Mouse (Mus musculus): ENCODE measurements at regions not wholly inside any gene's neighbourhood (a gene's known extent, or its start where the extent isn't known, plus 50 kb on each side); places are given as distances from the start of the nearest gene placed in this dataset.

DNA sequence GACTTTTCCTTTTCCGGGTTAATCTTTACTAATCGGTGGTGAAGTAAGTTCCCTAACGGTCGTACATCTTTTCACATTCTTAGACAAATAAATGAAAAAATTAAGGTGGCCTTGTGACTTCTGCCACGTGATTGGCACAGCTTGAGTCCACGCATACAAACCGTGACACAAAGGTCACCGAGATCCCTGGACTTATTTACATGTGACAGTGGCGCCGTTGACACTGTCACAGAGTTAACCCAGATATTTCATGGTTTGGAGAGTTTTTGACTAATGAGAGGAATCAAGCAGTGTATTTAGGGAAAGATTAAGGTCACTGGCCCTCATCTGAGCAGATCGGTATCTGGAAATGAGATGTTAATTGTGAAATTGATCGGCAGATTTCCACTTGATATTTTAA, 110.2 kb upstream of the 4930535I16Rik start:
- WGBS: 83% methylated on average over 12 of the region's 12 CpGs
- Histone ChIP-seq H3K9me3 (ENCODE audit: control insufficient read depth, low read depth, low read length) (no peaks in the 10 kb centered on the region), H3K4me1 (ENCODE audit: control insufficient read depth, insufficient read depth, low read length) (no peaks in the 10 kb centered on the region), H3K9ac (replicated peaks; ENCODE audit: low read depth, low read length) (no peak overlapping the region), H3K4me3 (ENCODE audit: low read depth, low read length) (no peak overlapping the region), H3K27me3 (ENCODE audit: control insufficient read depth, insufficient read depth, low read length) (no peaks in the 10 kb centered on the region), H3K4me2 (replicated peaks; ENCODE audit: low read depth, low read length) (no peak overlapping the region), H3K27ac (ENCODE audit: low read length) (no peak overlapping the region), H3K36me3 (ENCODE audit: control insufficient read depth, insufficient read depth, low read length) (no peaks in the 10 kb centered on the region)
- no peak for ATAC-seq (ENCODE audit: insufficient number of reproducible peaks, insufficient read depth, low FRiP score, low read depth)

DNA sequence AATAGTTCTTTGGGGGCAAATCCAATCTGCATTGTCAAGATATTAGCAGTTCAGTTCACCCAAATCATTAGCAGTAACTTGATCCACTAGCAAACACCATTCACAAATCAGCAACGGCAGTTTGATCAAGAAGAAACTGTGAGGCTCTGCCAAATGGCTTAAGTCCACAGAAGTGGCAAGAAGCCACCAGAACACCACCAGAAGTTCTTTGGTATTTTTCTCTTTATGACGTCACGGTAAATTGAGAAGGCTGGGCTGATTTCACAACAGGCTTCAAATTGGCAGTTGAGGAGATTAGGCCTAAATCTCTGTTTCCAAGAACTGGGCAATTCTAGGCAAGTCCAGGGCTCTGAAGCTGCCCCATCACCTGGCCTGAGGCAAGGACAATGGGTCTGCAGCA, 98.6 kb upstream of the 4930535I16Rik start:
- H3K4me2 ChIP-seq (replicated peaks; ENCODE audit: low read depth, low read length): no peak overlapping the region
- ATAC-seq (ENCODE audit: insufficient number of reproducible peaks, insufficient read depth, low FRiP score, low read depth): no peak
- WGBS: 77% methylated on average over 3 of the region's 3 CpGs

DNA sequence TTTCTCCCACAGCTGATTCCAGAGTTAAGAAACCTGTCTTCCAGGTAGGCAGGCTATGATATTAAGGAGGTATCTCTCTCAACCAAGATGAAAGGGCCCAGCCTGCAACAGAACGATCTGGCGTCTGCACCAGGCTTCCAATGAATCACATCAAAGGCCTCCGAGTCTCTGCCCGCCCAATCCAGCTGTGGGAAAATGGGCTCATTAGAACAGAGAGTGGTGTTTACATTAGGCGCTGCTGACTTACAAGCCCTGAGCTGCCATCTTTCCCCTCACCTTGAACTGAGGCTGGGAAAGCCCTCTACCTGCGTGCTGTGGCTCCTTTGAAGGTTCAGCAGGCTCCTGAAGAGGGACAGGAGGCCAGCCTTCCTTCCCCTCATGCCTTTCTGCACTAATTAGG, 97.5 kb upstream of the 4930535I16Rik start:
- H3K27ac ChIP-seq (ENCODE audit: low read length): no peak overlapping the region
- H3K9ac ChIP-seq (replicated peaks; ENCODE audit: low read depth, low read length): no peak overlapping the region
- no peak overlapping the region for H3K4me2 ChIP-seq (replicated peaks; ENCODE audit: low read depth, low read length)
- H3K4me3 ChIP-seq (ENCODE audit: low read depth, low read length): no peak overlapping the region
- WGBS: 20% methylated on average over 6 of the region's 6 CpGs
- H3K4me1 ChIP-seq (ENCODE audit: control insufficient read depth, insufficient read depth, low read length): no peaks in the 10 kb centered on the region
- no peaks in the 10 kb centered on the region for H3K36me3 ChIP-seq (ENCODE audit: control insufficient read depth, insufficient read depth, low read length)
- no peaks in the 10 kb centered on the region for H3K27me3 ChIP-seq (ENCODE audit: control insufficient read depth, insufficient read depth, low read length)
- no peak for ATAC-seq (ENCODE audit: insufficient number of reproducible peaks, insufficient read depth, low FRiP score, low read depth)
- no peaks in the 10 kb centered on the region for H3K9me3 ChIP-seq (ENCODE audit: control insufficient read depth, low read depth, low read length)

More for the DNA sequence above, 98.6 kb upstream of the 4930535I16Rik start:
- Histone ChIP-seq H3K9ac (replicated peaks; ENCODE audit: low read depth, low read length) (no peak overlapping the region), H3K36me3 (ENCODE audit: control insufficient read depth, insufficient read depth, low read length) (no peaks in the 10 kb centered on the region), H3K4me3 (ENCODE audit: low read depth, low read length) (no peak overlapping the region), H3K4me1 (ENCODE audit: control insufficient read depth, insufficient read depth, low read length) (no peaks in the 10 kb centered on the region), H3K9me3 (ENCODE audit: control insufficient read depth, low read depth, low read length) (no peaks in the 10 kb centered on the region), H3K27me3 (ENCODE audit: control insufficient read depth, insufficient read depth, low read length) (no peaks in the 10 kb centered on the region), H3K27ac (ENCODE audit: low read length) (no peak overlapping the region)

DNA sequence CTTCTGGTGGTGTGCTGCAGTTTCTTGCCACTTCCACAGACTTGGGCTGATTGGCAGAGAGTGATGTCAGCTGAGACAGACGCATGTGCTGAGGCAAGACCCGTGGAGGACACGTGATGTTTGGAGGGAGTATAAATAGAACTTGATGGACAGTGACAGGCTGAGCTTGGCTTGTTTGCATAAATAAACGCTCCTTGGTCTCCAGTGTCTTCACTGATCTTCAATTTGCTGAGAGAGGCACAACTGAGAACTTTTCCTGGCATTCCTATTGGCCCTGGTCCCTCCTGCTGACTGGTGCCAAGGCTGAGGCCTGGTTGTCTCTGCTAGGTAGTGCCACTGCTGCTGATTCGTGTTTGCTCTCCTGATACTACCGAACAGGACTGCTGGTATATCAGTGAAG, 94.6 kb upstream of the 4930535I16Rik start:
- Histone ChIP-seq H3K9ac (replicated peaks; ENCODE audit: low read depth, low read length) (no peak overlapping the region), H3K4me3 (ENCODE audit: low read depth, low read length) (no peak overlapping the region), H3K9me3 (ENCODE audit: control insufficient read depth, low read depth, low read length) (no peaks in the 10 kb centered on the region), H3K27me3 (ENCODE audit: control insufficient read depth, insufficient read depth, low read length) (no peaks in the 10 kb centered on the region), H3K27ac (ENCODE audit: low read length) (no peak overlapping the region), H3K4me1 (ENCODE audit: control insufficient read depth, insufficient read depth, low read length) (no peaks in the 10 kb centered on the region), H3K36me3 (ENCODE audit: control insufficient read depth, insufficient read depth, low read length) (no peaks in the 10 kb centered on the region), H3K4me2 (replicated peaks; ENCODE audit: low read depth, low read length) (no peak overlapping the region)
- ATAC-seq (ENCODE audit: insufficient number of reproducible peaks, insufficient read depth, low FRiP score, low read depth): no peak
- 56% methylated on average over 6 of the region's 6 CpGs for WGBS

DNA sequence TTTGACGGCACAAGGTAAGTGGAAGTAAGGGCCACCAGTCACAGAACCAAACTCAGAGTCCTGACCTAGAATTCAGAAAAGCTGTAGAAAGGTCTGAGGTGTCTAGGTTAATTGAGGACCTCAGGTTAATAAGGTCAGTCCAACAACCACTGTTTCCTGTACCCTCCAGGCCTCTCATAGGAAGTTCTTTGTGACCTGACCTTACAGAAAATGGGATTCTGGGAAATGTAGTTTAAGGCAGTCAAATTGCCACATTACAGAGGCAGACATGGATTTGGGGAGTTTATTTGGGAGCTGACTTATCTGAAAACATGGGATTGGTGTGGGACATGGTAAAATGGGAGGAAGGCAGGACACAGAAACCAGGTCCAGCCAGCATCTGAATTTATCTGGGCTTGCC, 90.9 kb upstream of the 4930535I16Rik start:
- 97% methylated on average over 1 of the region's 1 CpGs for WGBS

DNA sequence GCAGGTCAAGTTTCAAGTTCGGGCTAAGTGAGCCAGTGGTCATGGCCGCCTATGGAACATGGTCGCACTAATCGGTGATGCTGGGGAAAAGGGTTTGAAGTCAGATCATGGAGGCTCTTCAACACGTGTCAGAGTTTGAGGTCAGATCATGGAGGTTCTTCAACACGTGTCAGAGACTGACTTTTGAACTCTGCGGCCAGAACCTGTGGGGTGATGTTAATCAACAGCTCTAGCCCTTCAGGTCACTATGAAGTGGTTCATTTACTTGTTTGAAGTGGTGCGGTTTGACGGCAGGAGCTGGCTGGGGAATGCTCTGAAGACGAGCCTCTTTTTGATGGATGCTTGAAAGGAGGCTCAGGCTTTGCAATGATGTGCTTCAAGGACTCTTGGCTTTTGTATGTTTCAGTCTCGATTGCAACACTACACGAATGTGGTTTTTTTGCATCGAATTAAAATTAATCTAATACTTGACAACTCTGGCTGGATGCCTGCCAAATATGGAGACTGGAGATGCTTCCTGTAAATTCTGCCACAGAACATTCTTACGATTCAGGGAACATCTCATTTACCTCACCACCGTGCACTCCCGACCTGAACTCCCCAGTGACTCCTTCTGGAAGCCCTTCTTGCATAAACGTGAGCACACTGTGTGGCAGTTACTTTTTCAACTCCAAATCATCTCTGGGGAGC, 87.9 kb upstream of the 4930535I16Rik start:
- Histone ChIP-seq H3K36me3 (ENCODE audit: control insufficient read depth, insufficient read depth, low read length) (no peaks in the 10 kb centered on the region), H3K27ac (ENCODE audit: low read length) (no peak overlapping the region), H3K4me1 (ENCODE audit: control insufficient read depth, insufficient read depth, low read length) (no peaks in the 10 kb centered on the region), H3K27me3 (ENCODE audit: control insufficient read depth, insufficient read depth, low read length) (no peaks in the 10 kb centered on the region), H3K4me3 (ENCODE audit: low read depth, low read length) (no peak overlapping the region), H3K9me3 (ENCODE audit: control insufficient read depth, low read depth, low read length) (no peaks in the 10 kb centered on the region), H3K9ac (replicated peaks; ENCODE audit: low read depth, low read length) (no peak overlapping the region), H3K4me2 (replicated peaks; ENCODE audit: low read depth, low read length) (no peak overlapping the region)
- 54% methylated on average over 17 of the region's 17 CpGs for WGBS
- ATAC-seq (ENCODE audit: insufficient number of reproducible peaks, insufficient read depth, low FRiP score, low read depth): no peak

More for the DNA sequence above, 90.9 kb upstream of the 4930535I16Rik start:
- no peaks in the 10 kb centered on the region for H3K4me1 ChIP-seq (ENCODE audit: control insufficient read depth, insufficient read depth, low read length)
- H3K9me3 ChIP-seq (ENCODE audit: control insufficient read depth, low read depth, low read length): no peaks in the 10 kb centered on the region
- no peak overlapping the region for H3K27ac ChIP-seq (ENCODE audit: low read length)
- H3K36me3 ChIP-seq (ENCODE audit: control insufficient read depth, insufficient read depth, low read length): no peaks in the 10 kb centered on the region
- no peak overlapping the region for H3K4me2 ChIP-seq (replicated peaks; ENCODE audit: low read depth, low read length)
- no peak overlapping the region for H3K9ac ChIP-seq (replicated peaks; ENCODE audit: low read depth, low read length)
- no peaks in the 10 kb centered on the region for H3K27me3 ChIP-seq (ENCODE audit: control insufficient read depth, insufficient read depth, low read length)
- no peak for ATAC-seq (ENCODE audit: insufficient number of reproducible peaks, insufficient read depth, low FRiP score, low read depth)
- no peak overlapping the region for H3K4me3 ChIP-seq (ENCODE audit: low read depth, low read length)

DNA sequence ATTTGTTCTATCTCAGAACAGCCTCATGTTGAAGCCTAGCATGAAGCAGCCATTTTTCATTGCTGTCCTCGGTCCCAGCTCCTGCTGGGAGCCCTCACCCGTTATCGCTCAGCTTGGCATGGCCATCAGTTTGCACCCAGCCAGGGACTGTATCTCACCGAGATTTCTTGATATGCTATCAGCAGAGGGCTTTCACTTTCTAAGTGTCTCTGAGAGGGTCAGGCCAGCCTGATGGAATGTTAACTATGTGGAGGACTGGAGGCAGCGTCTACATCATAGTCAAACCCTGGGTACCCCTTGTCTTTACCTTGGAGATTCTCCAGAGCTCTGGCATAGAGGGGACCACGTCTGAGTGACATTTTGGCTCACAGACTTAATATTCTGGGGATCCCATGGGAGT, 84.9 kb upstream of the 4930535I16Rik start:
- Histone ChIP-seq H3K9me3 (ENCODE audit: control insufficient read depth, low read depth, low read length) (no peaks in the 10 kb centered on the region), H3K4me2 (replicated peaks; ENCODE audit: low read depth, low read length) (no peak overlapping the region), H3K36me3 (ENCODE audit: control insufficient read depth, insufficient read depth, low read length) (no peaks in the 10 kb centered on the region), H3K4me1 (ENCODE audit: control insufficient read depth, insufficient read depth, low read length) (no peaks in the 10 kb centered on the region), H3K27me3 (ENCODE audit: control insufficient read depth, insufficient read depth, low read length) (no peaks in the 10 kb centered on the region), H3K9ac (replicated peaks; ENCODE audit: low read depth, low read length) (no peak overlapping the region), H3K4me3 (ENCODE audit: low read depth, low read length) (no peak overlapping the region), H3K27ac (ENCODE audit: low read length) (no peak overlapping the region)
- ATAC-seq (ENCODE audit: insufficient number of reproducible peaks, insufficient read depth, low FRiP score, low read depth): no peak
- 20% methylated on average over 6 of the region's 6 CpGs for WGBS

DNA sequence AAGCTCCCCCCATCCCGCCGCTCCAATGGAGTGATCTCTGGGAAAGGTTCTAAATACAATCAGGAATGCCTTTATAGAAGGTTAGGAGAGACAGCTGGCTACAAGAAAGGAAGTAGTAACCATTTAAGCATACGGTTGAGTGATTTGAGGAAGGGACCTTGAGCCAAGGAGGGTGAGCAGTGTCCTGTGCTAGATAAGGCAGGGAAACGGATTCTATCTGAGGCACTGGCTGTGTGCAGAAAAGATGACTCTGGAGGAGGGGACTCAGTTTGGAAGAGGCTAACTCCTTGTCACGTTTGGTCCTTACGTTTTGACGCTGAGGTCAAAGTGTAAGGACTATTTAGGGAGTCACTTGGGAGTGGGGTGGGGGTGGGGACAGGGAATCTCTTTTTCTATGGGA, 84.3 kb upstream of the 4930535I16Rik start:
- WGBS: 63% methylated on average over 7 of the region's 7 CpGs
- no peak for ATAC-seq (ENCODE audit: insufficient number of reproducible peaks, insufficient read depth, low FRiP score, low read depth)
- no peak overlapping the region for H3K9ac ChIP-seq (replicated peaks; ENCODE audit: low read depth, low read length)
- H3K4me3 ChIP-seq (ENCODE audit: low read depth, low read length): no peak overlapping the region
- no peaks in the 10 kb centered on the region for H3K36me3 ChIP-seq (ENCODE audit: control insufficient read depth, insufficient read depth, low read length)
- no peaks in the 10 kb centered on the region for H3K9me3 ChIP-seq (ENCODE audit: control insufficient read depth, low read depth, low read length)
- no peaks in the 10 kb centered on the region for H3K27me3 ChIP-seq (ENCODE audit: control insufficient read depth, insufficient read depth, low read length)
- H3K4me2 ChIP-seq (replicated peaks; ENCODE audit: low read depth, low read length): no peak overlapping the region
- no peak overlapping the region for H3K27ac ChIP-seq (ENCODE audit: low read length)
- H3K4me1 ChIP-seq (ENCODE audit: control insufficient read depth, insufficient read depth, low read length): no peaks in the 10 kb centered on the region

DNA sequence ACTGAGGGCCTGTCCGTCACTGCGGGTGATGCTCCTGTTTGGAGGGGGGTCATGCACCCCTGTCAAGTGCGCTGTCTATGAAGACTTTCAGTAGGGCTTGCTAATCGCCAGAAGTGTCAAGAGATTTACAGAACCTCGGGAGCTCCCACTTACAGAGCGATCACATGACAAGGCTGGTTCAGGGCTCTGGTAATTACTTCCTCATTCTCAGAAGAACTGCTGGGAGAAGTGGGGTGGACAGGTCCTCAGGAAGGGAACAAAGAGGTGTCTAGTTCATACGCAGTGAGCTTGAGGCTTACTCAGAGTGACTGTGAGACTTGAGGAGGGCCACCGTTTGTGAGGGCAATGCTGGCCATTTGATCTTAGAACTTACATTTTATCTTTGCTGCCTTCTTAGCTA, 78.0 kb upstream of the 4930535I16Rik start:
- no peak for ATAC-seq (ENCODE audit: insufficient number of reproducible peaks, insufficient read depth, low FRiP score, low read depth)
- H3K9me3 ChIP-seq (ENCODE audit: control insufficient read depth, low read depth, low read length): no peaks in the 10 kb centered on the region
- no peaks in the 10 kb centered on the region for H3K36me3 ChIP-seq (ENCODE audit: control insufficient read depth, insufficient read depth, low read length)
- H3K4me1 ChIP-seq (ENCODE audit: control insufficient read depth, insufficient read depth, low read length): peaks cover 3% of the 10 kb centered on the region; the same call in 1 of the 2 replicates
- H3K4me2 ChIP-seq (replicated peaks; ENCODE audit: low read depth, low read length): no peak overlapping the region
- H3K9ac ChIP-seq (replicated peaks; ENCODE audit: low read depth, low read length): no peak overlapping the region
- no peak overlapping the region for H3K27ac ChIP-seq (ENCODE audit: low read length)
- 75% methylated on average over 8 of the region's 8 CpGs for WGBS
- H3K4me3 ChIP-seq (ENCODE audit: low read depth, low read length): no peak overlapping the region
- 0 out of 2 replicates have a peak, but pooled peaks cover 4% of the 10 kb centered on the region for H3K27me3 ChIP-seq (ENCODE audit: control insufficient read depth, insufficient read depth, low read length)

All from stomach, embryonic 14.5 days (tissue).